Mouse (Mus musculus) ES-E14 (cell line): ENCODE results near the gene Zcchc3. TPM values are rescaled to one million over a fixed set of nuclear protein-coding genes. Genes with fewer than 3 reads are reported as not detected.

Experiments used
- DNase-seq: peaks from one replicate; pipeline ENCODE4 v3.0.0-alpha.2; 2013; ENCODE audit warnings: low read depth, low spot score
- H3K27ac ChIP-seq: 2 replicates; pipeline ENCODE4 v1.5.1; 2012; ENCODE audit warnings: low read depth, mild to moderate bottlenecking, low read length, moderate library complexity, mixed read lengths; ENCODE audit not compliant: poor library complexity, insufficient read depth, severe bottlenecking
- H3K36me3 ChIP-seq: 2 replicates; pipeline ENCODE4 v1.6.1; 2012; ENCODE audit warnings: mild to moderate bottlenecking, low read length, moderate library complexity, mixed read lengths; ENCODE audit not compliant: control insufficient read depth, poor library complexity, insufficient read depth, severe bottlenecking
- H3K4me1 ChIP-seq, 2 experiments: fragments of 150-350 bp in 1 of 2; sonication (generic) in 1 of 2; 2 replicates each; pipeline ENCODE4 v1.6.1; 2012; ENCODE audit warnings: low read length in 2 of 2, mild to moderate bottlenecking in 1 of 2, mixed read lengths in 1 of 2; ENCODE audit not compliant: control insufficient read depth in 2 of 2, insufficient read depth in 2 of 2, poor library complexity in 1 of 2
- H3K4me3 ChIP-seq, 2 experiments: fragments of 150-350 bp in 1 of 2; sonication (generic) in 1 of 2; 2 replicates each; pipeline ENCODE4 v1.5.1; 2012; ENCODE audit warnings: low read length in 2 of 2, low read depth in 1 of 2, mild to moderate bottlenecking in 1 of 2, mixed read lengths in 1 of 2; ENCODE audit not compliant: insufficient read depth in 1 of 2, poor library complexity in 1 of 2, severe bottlenecking in 1 of 2
- H3K9ac ChIP-seq: 2 replicates; pipeline ENCODE4 v1.6.1; 2012; ENCODE audit warnings: low read depth, mild to moderate bottlenecking, low read length, mixed read lengths; ENCODE audit not compliant: poor library complexity, insufficient read depth, severe bottlenecking
- H3K9me3 ChIP-seq: fragments of 150-350 bp; sonication (generic); 2 replicates; pipeline ENCODE4 v1.6.1; 2012; ENCODE audit warnings: low read depth, mild to moderate bottlenecking, low read length; ENCODE audit not compliant: control insufficient read depth, insufficient read depth
- CHD2 ChIP-seq: IDR thresholded peaks from 2 replicates; pipeline ENCODE4 v1.6.1; 2014; ENCODE audit warnings: mild to moderate bottlenecking, low read depth, low read length, inconsistent platforms
- HCFC1 ChIP-seq: IDR thresholded peaks from 2 replicates; pipeline ENCODE4 v1.6.1; 2012; ENCODE audit warnings: low read length, inconsistent platforms, borderline replicate concordance; ENCODE audit not compliant: insufficient read depth
- MAFK ChIP-seq: IDR thresholded peaks from 2 replicates; pipeline ENCODE4 v1.6.1; 2014; ENCODE audit warnings: mild to moderate bottlenecking, low read depth, low read length, inconsistent platforms; ENCODE audit not compliant: insufficient read depth
- ZC3H11A ChIP-seq: IDR thresholded peaks from 2 replicates; pipeline ENCODE4 v1.6.1; 2012; ENCODE audit warnings: low read depth, mild to moderate bottlenecking, inconsistent platforms, low read length, borderline replicate concordance
- ZNF384 ChIP-seq: IDR thresholded peaks from 2 replicates; pipeline ENCODE4 v1.6.1; 2012; ENCODE audit warnings: low read depth, low read length, inconsistent platforms
- in situ Hi-C, 2 experiments: fragments of 600-800 bp; cut with MboI; formaldehyde crosslinking; loops; one replicate each; pipeline ENCODE4 v1.15.1; 2025; ENCODE audit warnings: low sequenced_read_pairs in 2 of 2, inconsistent platforms in 1 of 2; ENCODE audit not compliant: unreplicated experiment in 2 of 2
- total RNA-seq: library from RNA; depleted of rRNA; stranded (reverse); fragments of 300-350 nt; gene quantifications from 2 replicates; pipeline ENCODE4 v1.2.3, GENCODE M21; 2012

Gene Zcchc3
- total RNA-seq, 1 experiment: 21.4 TPM

DNA sequence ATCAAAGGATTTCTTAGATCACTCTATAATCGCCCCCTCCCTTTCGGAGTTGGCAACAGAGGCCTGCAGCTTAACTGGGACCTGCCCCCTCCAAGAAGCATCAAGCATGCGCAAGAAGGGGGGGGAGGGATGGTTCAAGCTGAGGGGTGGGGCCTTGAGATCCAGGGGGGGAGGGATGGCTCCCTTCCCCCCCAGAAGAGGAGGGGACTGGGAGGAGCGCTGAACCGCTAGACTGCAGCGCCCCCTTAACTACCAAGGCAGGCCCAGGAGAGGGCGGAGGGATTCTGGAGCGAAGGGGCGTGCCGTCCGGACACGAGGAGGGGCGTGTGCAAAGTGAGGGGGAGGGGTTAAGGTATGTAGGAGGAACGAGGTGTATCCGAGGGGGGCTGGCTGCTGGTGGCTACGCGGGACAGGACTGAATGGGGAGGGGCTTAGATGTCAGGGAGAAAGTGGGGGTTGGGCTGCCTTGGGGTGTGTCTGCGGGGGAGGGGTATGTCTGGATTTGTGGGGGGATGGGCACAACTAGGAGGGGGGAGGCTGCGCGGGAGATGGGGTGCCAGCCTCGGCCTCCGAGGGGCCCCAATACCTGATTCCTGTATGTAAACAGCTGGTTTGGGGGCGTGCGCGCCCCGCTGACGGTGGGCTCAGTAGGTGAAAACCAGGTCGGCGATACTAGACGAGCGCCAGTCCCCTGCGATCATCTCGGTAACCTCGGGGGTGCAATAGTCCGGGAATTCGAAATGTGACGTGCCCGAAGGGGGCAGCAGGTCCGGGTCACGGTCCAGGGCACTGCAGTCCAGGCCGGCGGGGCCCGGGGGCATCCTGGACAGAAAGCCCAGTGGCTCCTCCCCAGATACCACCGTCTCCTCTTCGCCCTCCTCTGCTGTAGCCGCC is 18.5 kb downstream of the Zcchc3 start:
- TF ChIP-seq HCFC1 (no peak), ZNF384 (no peak), CHD2 (peak; percentile 55), MAFK (no peak), ZC3H11A (no peak)
- peak overlapping the region; percentile 86 to 99 for H3K4me3 ChIP-seq
- H3K9ac ChIP-seq: peak overlapping the region; percentile 86
- peaks cover 7 to 10% of the 10 kb centered on the region in 2 experiments for H3K4me1 ChIP-seq
- H3K9me3 ChIP-seq: no peaks in the 10 kb centered on the region
- in situ Hi-C loops: no loop called here
- DNase-seq: peak; percentile 98
- peak overlapping the region; percentile 80 for H3K27ac ChIP-seq
- peaks cover 7% of the 10 kb centered on the region; the same call in 1 of the 2 replicates for H3K36me3 ChIP-seq

DNA sequence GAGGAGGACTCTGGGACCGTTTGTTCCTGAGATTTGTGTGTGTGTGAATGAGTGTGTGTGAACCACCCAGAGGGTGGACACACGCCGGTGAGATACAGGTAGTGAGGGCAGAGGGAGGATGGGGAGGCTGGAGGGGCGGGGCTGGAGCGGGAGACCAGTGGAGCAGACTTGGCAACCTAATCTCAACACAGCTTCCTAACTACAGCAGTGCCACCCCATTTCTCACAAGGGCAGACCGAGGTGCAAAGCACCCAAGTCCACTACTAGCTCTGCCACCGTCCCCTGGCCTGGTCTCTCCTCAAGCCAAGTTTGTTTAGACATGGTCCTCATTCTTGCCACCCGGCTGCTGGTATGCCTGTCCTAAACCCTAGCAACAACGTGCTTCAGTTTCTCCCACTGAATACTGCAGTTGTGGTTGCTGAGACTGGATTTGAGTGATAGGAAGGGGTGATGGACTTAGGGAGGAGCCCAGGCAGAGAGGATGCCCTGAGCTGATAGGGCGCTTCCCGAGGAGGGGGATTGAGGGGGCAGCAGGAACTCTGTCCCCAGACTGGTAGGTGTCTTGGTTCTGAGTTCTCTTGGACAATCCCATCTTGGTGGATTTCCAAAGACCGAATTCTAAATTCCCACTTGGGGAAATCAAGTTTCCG is 19.4 kb downstream of the Zcchc3 start:
- peak overlapping the region; percentile 86 to 99 for H3K4me3 ChIP-seq
- H3K27ac ChIP-seq: no peak overlapping the region; the same call in 1 of the 2 replicates
- no peak for DNase-seq
- TF ChIP-seq MAFK: no peak
- TF ChIP-seq ZC3H11A: no peak
- TF ChIP-seq CHD2: no peak
- TF ChIP-seq HCFC1: no peak
- no peak for TF ChIP-seq ZNF384
- H3K4me1 ChIP-seq: peaks cover 7 to 13% of the 10 kb centered on the region in 2 experiments
- in situ Hi-C loops: no loop called here
- H3K9me3 ChIP-seq: no peaks in the 10 kb centered on the region
- peak overlapping the region; percentile 48 for H3K9ac ChIP-seq
- H3K36me3 ChIP-seq: peaks cover 7% of the 10 kb centered on the region; the same call in 1 of the 2 replicates

DNA sequence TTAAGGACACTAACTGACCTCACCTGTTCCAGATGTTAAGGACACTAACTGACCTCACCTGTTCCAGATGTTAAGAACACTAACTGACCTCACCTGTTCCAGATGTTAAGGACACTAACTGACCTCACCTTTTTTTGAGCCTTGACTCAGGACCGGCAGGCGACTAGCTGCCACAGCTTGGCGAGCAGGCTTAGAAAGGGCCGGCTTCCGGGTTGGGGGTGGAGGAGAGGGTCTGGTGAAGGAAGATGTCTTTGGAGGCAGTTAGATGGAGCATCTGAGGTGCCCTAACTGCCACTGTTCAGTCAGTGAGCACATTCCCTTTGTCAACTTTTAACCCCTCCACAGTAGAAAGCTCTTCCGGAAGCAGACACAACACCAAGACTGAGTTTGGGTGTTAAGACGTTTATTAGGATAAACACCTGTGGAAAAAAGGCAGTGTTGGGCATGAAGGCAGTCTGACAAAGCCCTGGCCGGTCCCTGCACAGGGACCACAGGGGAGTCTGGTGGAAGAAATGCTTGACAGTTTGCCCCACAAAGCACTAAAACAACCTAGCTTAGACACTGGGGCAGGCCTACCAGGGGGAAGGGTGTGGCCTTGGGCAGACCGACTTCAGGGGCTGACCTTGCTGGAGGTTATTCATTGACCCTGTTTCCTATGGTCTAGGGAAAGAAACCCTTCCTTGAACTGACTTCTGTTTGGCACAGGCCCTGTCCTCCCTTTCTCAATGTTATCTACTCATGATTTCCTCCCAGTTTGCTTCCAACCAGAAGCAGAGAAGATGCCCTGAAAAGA is 21.4 kb downstream of the Zcchc3 start:
- Histone ChIP-seq H3K9me3 (no peaks in the 10 kb centered on the region), H3K36me3 (peaks cover 7% of the 10 kb centered on the region; the same call in 1 of the 2 replicates), H3K4me1 (peaks cover 7 to 10% of the 10 kb centered on the region in 2 experiments), H3K27ac (no peak overlapping the region), H3K9ac (no peak overlapping the region), H3K4me3 (no peak overlapping the region)
- TF ChIP-seq HCFC1 (no peak), MAFK (no peak), ZC3H11A (no peak), CHD2 (no peak), ZNF384 (no peak)
- in situ Hi-C loops: no loop called here
- DNase-seq: no peak

DNA sequence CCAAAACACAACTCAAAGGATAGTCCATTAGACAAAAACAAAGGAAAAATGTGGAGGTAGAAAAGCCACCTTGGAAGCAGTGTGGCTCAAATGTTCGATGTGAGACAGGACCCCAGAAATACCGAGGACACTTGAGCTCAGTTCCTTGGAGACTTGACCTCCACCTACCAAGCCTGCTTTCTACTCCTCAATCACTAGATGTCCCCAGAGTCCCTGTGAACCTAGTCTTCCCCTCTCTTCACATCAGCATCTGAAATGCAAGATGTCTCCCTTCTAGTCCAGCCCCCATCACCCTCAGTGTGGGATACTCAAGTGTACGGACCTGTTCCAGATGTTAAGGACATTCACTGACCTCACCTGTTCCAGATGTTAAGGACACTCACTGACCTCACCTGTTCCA is 22.0 kb downstream of the Zcchc3 start:
- no peak overlapping the region for H3K9ac ChIP-seq
- TF ChIP-seq MAFK: no peak
- no peak for TF ChIP-seq ZNF384
- peak; percentile 82 for TF ChIP-seq ZC3H11A
- no peak for TF ChIP-seq CHD2
- peaks cover 7 to 10% of the 10 kb centered on the region in 2 experiments for H3K4me1 ChIP-seq
- no peaks in the 10 kb centered on the region for H3K9me3 ChIP-seq
- in situ Hi-C loops: no loop called here
- H3K27ac ChIP-seq: no peak overlapping the region
- H3K4me3 ChIP-seq: no peak overlapping the region
- H3K36me3 ChIP-seq: peaks cover 7% of the 10 kb centered on the region; the same call in 1 of the 2 replicates
- DNase-seq: no peak
